Mouse (Mus musculus) thymus, adult 2 months (tissue): ENCODE data around the gene Ube2d2b. TPM values are rescaled to one million over a fixed set of nuclear protein-coding genes. Genes with fewer than 3 reads are reported as not detected.
A peak's percentile ranks its signal among the peaks of the same experiment; 100 is the strongest.

ENCODE experiments used
- DNase-seq: peaks from one replicate; pipeline ENCODE4 v3.0.0; 2021
- H3K27ac ChIP-seq: fragments of 200-500 bp; 2 replicates; pipeline ENCODE4 v1.5.1; 2012; ENCODE audit warnings: low read length, control low read depth; ENCODE audit not compliant: control insufficient read depth, insufficient read depth
- H3K27me3 ChIP-seq: fragments of 200-500 bp; 2 replicates; pipeline ENCODE4 v1.6.1; 2012; ENCODE audit warnings: mild to moderate bottlenecking, low read length, moderate library complexity, mixed read lengths; ENCODE audit not compliant: control insufficient read depth, insufficient read depth
- H3K36me3 ChIP-seq: fragments of 200-500 bp; 2 replicates; pipeline ENCODE4 v1.6.1; 2012; ENCODE audit warnings: mild to moderate bottlenecking, low read length, moderate library complexity; ENCODE audit not compliant: control insufficient read depth, insufficient read depth
- H3K4me1 ChIP-seq: fragments of 200-500 bp; replicated peaks from 2 replicates; pipeline ENCODE4 v1.6.1; 2012; ENCODE audit warnings: low read length; ENCODE audit not compliant: control insufficient read depth, insufficient read depth
- H3K4me3 ChIP-seq: fragments of 200-500 bp; 2 replicates; pipeline ENCODE4 v1.5.1; 2012; ENCODE audit warnings: mild to moderate bottlenecking, low read length, control low read depth, moderate library complexity; ENCODE audit not compliant: control insufficient read depth, insufficient read depth
- CTCF ChIP-seq: fragments of 200-500 bp; IDR thresholded peaks from 2 replicates; pipeline ENCODE4 v1.5.1; 2012; ENCODE audit warnings: mild to moderate bottlenecking, control low read depth, low read length, moderate library complexity, borderline replicate concordance; ENCODE audit not compliant: control insufficient read depth, poor library complexity, insufficient read depth; ENCODE audit errors: extremely low read depth
- POLR2A ChIP-seq: fragments of 200-500 bp; IDR thresholded peaks from 2 replicates; pipeline ENCODE4 v1.6.1; 2012; ENCODE audit warnings: mild to moderate bottlenecking, low read length, control low read depth, moderate library complexity; ENCODE audit not compliant: control insufficient read depth, poor library complexity, insufficient read depth; ENCODE audit errors: extremely low read depth
- WGBS: fragments of 180-500 bp; shearing (Covaris S2); methylation state at CpG from one replicate; pipeline ENCODE4 v1.1.7; 2018; 5-methylcytosine and 5-hydroxymethylcytosine counted together
- polyA plus RNA-seq: library from polyadenylated mRNA; depleted of rRNA; stranded (reverse); fragments of >200 nt; gene quantifications from 2 replicates; pipeline ENCODE4 v1.2.3, GENCODE M21; 2012

The Ube2d2b gene
- polyA plus RNA-seq, 1 experiment = 0.11 TPM

DNA sequence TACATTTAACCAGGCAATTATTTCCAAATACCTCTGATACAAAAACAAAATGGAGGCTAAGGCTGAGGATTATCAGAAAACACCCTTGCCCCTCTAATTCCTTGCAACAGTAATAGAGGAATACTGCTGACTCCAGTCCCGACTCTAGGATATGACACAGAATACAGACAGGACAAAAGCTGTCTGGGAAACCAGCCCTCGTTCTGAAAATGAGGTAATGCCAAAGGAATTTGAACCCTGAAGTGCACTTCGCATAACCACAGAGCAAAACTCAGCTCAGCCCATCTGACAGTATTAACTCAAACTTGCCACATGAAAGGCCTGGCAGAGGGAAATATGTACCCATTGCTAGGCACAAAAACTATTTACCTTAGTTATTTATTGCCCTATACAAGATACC, 36.6 kb upstream of the Ube2d2b start:
- Histone ChIP-seq H3K4me3 (no peak overlapping the region), H3K27ac (no peak overlapping the region), H3K4me1 (no peaks in the 10 kb centered on the region), H3K36me3 (no peaks in the 10 kb centered on the region), H3K27me3 (no peaks in the 10 kb centered on the region)
- TF ChIP-seq POLR2A = no peak
- TF ChIP-seq CTCF = no peak
- no peak for DNase-seq
- 53% methylated on average over 3 of the region's 3 CpGs for WGBS

DNA sequence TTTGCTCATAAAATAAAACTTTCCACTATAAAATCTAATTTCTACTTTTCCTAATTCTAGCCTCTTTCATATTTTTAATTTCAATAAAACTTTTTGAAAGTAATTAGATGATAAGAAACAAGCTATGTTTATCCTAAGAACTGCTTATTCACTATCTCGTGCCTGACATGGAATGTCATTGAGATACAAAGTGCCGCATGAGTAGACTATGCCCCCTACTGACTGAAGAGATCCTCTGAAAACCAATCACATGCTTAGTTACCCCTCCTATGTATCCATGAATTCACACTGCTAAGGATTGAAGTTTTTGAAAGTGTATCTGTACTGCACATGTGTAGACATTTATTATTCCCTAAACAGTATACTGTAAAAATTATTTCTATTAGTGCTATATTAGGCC, 36.0 kb upstream of the Ube2d2b start:
- Histone ChIP-seq H3K36me3 (no peaks in the 10 kb centered on the region), H3K27me3 (no peaks in the 10 kb centered on the region), H3K27ac (no peak overlapping the region), H3K4me1 (no peaks in the 10 kb centered on the region), H3K4me3 (no peak overlapping the region)
- WGBS = 46% methylated on average over 2 of the region's 2 CpGs
- TF ChIP-seq POLR2A (no peak), CTCF (no peak)
- peak; percentile 41 for DNase-seq

GRCm38 (mm10) chr5:107798290-107798689, 31.6 kb upstream of the Ube2d2b start:
- TF ChIP-seq CTCF = no peak
- no peak for TF ChIP-seq POLR2A
- Histone ChIP-seq H3K4me1 (no peaks in the 10 kb centered on the region), H3K27me3 (no peaks in the 10 kb centered on the region), H3K4me3 (no peak overlapping the region), H3K36me3 (no peaks in the 10 kb centered on the region), H3K27ac (no peak overlapping the region)
- DNase-seq = no peak
- WGBS = 97% methylated on average over 6 of the region's 6 CpGs

GRCm38 (mm10) chr5:107801234-107801633, 28.7 kb upstream of the Ube2d2b start:
- DNase-seq = no peak
- 92% methylated on average over 2 of the region's 2 CpGs for WGBS
- TF ChIP-seq POLR2A (no peak), CTCF (no peak)
- Histone ChIP-seq H3K4me1 (no peaks in the 10 kb centered on the region), H3K27ac (no peak overlapping the region), H3K36me3 (no peaks in the 10 kb centered on the region), H3K27me3 (no peaks in the 10 kb centered on the region), H3K4me3 (no peak overlapping the region)

DNA sequence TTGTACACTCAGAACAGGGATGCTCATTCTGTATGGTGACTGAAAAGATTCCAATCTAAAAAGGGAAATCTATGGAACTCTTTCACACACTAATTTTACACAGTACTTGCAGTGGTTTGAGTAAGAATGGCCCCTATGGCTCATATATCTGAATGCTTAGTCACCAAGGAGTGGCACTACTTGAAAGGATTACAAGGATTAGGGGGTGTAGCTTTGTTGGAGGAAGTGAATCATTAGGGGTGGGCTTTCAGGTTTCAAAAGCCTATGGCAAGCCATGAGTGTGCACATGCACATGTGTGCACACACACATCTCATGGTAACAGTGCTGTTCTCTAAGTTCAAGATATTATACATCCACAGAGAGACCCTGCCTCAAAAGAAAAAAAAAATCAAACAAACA, 27.3 kb upstream of the Ube2d2b start:
- no peak for DNase-seq
- Histone ChIP-seq H3K4me3 (no peak overlapping the region), H3K27me3 (no peaks in the 10 kb centered on the region), H3K4me1 (no peaks in the 10 kb centered on the region), H3K27ac (no peak overlapping the region), H3K36me3 (no peaks in the 10 kb centered on the region)
- TF ChIP-seq POLR2A (no peak), CTCF (no peak)

GRCm38 (mm10) chr5:107807496-107807895, 22.4 kb upstream of the Ube2d2b start:
- no peak for DNase-seq
- Histone ChIP-seq H3K4me3 (no peak overlapping the region), H3K27ac (no peak overlapping the region), H3K27me3 (no peaks in the 10 kb centered on the region), H3K4me1 (no peaks in the 10 kb centered on the region), H3K36me3 (no peaks in the 10 kb centered on the region)
- no peak for TF ChIP-seq CTCF
- no peak for TF ChIP-seq POLR2A
- 94% methylated on average over 4 of the region's 4 CpGs for WGBS

DNA sequence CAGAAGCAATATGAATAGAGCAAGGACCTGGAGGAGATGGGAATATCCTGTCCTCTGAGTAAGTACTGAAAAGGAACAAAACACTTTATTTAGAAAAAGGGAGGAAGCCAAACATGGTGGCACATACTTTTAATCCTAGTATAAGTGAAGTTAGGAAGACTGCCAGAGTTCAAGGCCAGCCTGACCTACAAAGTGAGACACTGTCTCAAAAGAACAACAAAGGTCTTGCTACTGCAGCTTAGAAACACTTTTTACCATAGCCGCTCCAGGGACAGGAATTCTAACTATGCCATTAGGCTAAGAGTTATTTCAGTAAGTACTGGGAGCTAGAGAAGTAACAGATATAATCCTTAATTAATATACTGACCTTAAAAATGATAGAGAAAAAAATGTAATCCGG, 15.2 kb upstream of the Ube2d2b start:
- no peaks in the 10 kb centered on the region for H3K27me3 ChIP-seq
- H3K4me1 ChIP-seq = no peaks in the 10 kb centered on the region
- H3K27ac ChIP-seq = no peak overlapping the region
- no peak for DNase-seq
- TF ChIP-seq POLR2A (no peak), CTCF (no peak)
- 97% methylated on average over 2 of the region's 2 CpGs for WGBS
- H3K4me3 ChIP-seq = no peak overlapping the region
- H3K36me3 ChIP-seq = no peaks in the 10 kb centered on the region

- TF ChIP-seq POLR2A = no peak
- no peak for TF ChIP-seq CTCF
- H3K4me1 ChIP-seq = no peaks in the 10 kb centered on the region
- no peak overlapping the region for H3K4me3 ChIP-seq
- H3K27me3 ChIP-seq = no peaks in the 10 kb centered on the region
- 98% methylated on average over 1 of the region's 1 CpGs for WGBS
- no peak for DNase-seq
- no peaks in the 10 kb centered on the region for H3K36me3 ChIP-seq
- no peak overlapping the region for H3K27ac ChIP-seq
These were observed 7.4 kb upstream of the Ube2d2b start for GRCm38 (mm10) chr5:107822521-107822920.
